Mouse (Mus musculus) forebrain, embryonic 13.5 days (tissue): Measurements from ENCODE around the gene Usmg5. TPM values are rescaled to one million over a fixed set of nuclear protein-coding genes. Genes with fewer than 3 reads are reported as not detected.

ENCODE experiments used
- ATAC-seq: fragments of 200-750 bp; cut with Nextera tagmentation; 2 replicates; pipeline ENCODE4 v1.8.0; 2017
- H3K27ac ChIP-seq: fragments of 300-500 bp; sonication (generic); 2 replicates; pipeline ENCODE4 v1.5.1; 2015; ENCODE audit warnings: inconsistent platforms, mild to moderate bottlenecking, moderate library complexity
- H3K27me3 ChIP-seq: fragments of 300-500 bp; sonication (generic); 2 replicates; pipeline ENCODE4 v1.6.1; 2015; ENCODE audit warnings: mild to moderate bottlenecking, inconsistent platforms
- H3K36me3 ChIP-seq: fragments of 300-500 bp; sonication (generic); 2 replicates; pipeline ENCODE4 v1.6.1; 2015; ENCODE audit warnings: mild to moderate bottlenecking, inconsistent platforms; ENCODE audit not compliant: poor library complexity, severe bottlenecking
- H3K4me1 ChIP-seq: fragments of 300-500 bp; sonication (generic); 2 replicates; pipeline ENCODE4 v1.6.1; 2015; ENCODE audit warnings: inconsistent platforms
- H3K4me2 ChIP-seq: fragments of 300-500 bp; sonication (generic); 2 replicates; pipeline ENCODE4 v1.6.1; 2015; ENCODE audit warnings: inconsistent platforms, mild to moderate bottlenecking, moderate library complexity
- H3K4me3 ChIP-seq: fragments of 300-500 bp; sonication (generic); 2 replicates; pipeline ENCODE4 v1.5.1; 2015; ENCODE audit warnings: mild to moderate bottlenecking, inconsistent platforms
- H3K9ac ChIP-seq: fragments of 300-500 bp; sonication (generic); 2 replicates; pipeline ENCODE4 v1.6.1; 2015; ENCODE audit warnings: mild to moderate bottlenecking, inconsistent platforms
- H3K9me3 ChIP-seq: fragments of 300-500 bp; sonication (generic); replicated peaks from 2 replicates; pipeline ENCODE4 v1.6.1; 2016; ENCODE audit warnings: inconsistent platforms
- WGBS: fragments of 180-500 bp; shearing (Covaris S2); methylation state at CpG from one replicate; pipeline ENCODE4 v1.1.7; 2015; 5-methylcytosine and 5-hydroxymethylcytosine counted together
- polyA plus RNA-seq: library from polyadenylated mRNA; unstranded; fragments of >200 nt; fragmentation: Nextera tagmentation; extraction: Ambion mirVana; gene quantifications from 2 replicates; pipeline ENCODE4 v1.2.1, GENCODE M21; 2015

Usmg5 gene
- polyA plus RNA-seq, 1 experiment from 2014 or later: 1,705 TPM

DNA sequence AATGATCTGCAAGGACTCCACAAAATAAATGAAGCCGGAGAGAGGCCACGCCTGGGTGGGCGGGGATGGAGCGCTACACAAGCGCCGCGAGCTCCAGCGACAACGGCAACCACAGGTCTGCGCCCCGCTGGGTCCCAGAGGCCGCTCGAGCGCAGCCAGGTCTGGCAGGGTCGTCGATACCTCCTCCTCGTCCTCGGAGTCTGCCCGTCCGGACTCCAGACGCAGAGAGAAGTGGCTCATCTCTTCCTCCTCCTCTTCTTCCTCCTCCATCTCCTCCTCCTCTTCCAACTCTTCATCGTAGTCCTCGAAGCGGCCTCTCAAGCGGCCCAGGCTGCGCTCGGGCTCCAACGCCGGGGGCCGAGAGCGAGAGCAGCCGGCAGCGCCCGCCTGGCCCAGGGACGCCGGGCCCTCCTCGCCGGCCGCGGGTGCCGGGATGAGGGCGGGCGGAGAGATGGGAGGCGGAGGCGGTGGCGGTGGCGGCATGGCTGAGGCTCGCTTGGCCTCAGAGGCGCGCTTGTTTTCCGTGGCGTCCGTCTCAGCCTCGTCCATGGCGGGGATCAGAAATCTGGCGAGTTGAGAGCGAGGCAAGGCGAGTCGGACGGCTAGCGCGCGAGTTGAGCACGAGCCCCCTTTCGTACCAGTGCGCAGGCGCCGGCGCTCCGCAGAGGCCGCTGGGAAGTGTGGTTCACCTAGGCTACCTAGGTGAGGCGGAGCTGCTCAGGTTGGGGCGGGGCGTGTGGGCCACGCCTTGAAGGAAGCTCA lies 40.0 kb downstream of the Usmg5 start, which contains the start of gene Pcgf6:
Pcgf6 (minus strand) TSS at position 636 of the 762 bp plus-strand sequence.
- peak; percentile 94 for ATAC-seq
- peak within 1 kb of the TSS; percentile 74 for H3K4me2 ChIP-seq
- peaks cover 24% of the 10 kb centered on the region for H3K36me3 ChIP-seq
- H3K27me3 ChIP-seq: no peaks in the 10 kb centered on the region
- H3K4me1 ChIP-seq: peaks cover 20% of the 10 kb centered on the region
- H3K4me3 ChIP-seq: peak within 1 kb of the TSS; percentile 86
- no peaks in the 10 kb centered on the region for H3K9me3 ChIP-seq
- H3K27ac ChIP-seq: peak within 1 kb of the TSS; percentile 96
- under 1% methylated on average over 69 of the region's 75 CpGs for WGBS
- peak within 1 kb of the TSS; percentile 91 for H3K9ac ChIP-seq

DNA sequence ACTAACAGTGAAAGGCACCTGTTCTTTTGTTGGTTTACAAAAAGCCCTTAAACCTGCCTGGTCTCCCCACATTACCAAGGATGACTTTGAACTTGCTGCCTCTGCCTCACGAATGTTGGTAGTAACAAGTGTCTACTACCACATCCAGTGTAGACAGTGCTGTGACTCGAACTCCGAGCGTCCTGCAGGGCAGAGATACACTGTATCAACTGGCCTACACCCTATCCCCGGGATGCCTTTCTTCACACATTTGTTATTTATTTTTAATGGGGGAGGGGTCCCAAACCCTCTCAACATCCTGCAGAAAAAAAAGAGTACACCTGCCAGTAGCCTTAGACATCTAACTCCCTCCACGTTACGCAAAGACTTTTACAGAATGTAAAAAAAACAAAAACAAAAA lies 40.6 kb downstream of the Usmg5 start:
- Histone ChIP-seq H3K27me3 (no peaks in the 10 kb centered on the region), H3K36me3 (peaks cover 27% of the 10 kb centered on the region), H3K9me3 (no peaks in the 10 kb centered on the region), H3K4me3 (peak overlapping the region; percentile 86), H3K9ac (peak overlapping the region; percentile 91), H3K27ac (peak overlapping the region; percentile 96; the same call in 1 of the 2 replicates), H3K4me1 (peaks cover 20% of the 10 kb centered on the region), H3K4me2 (peak overlapping the region; percentile 74)
- WGBS: 10% methylated on average over 7 of the region's 7 CpGs
- ATAC-seq: no peak

DNA sequence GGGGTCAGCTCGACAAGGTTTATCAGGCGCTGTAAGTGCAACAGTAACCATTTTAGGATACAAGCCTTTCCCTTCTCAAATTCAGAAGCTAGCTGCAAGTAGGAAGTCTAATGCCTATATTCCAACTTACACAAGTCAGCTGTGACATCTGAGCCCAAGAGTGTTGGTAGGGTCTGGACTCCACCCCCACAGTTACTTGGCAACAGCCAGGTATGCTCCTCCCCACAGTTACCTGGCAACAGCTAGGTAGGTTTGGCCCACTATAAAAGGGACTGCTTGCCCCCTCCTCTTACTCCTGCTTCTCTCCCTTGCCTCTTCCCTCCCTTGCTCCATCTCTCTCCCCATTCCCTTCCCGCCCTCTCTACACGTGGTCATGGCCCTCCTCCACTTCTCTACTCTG lies 41.4 kb downstream of the Usmg5 start:
- H3K9me3 ChIP-seq: no peaks in the 10 kb centered on the region
- no peak for ATAC-seq
- no peaks in the 10 kb centered on the region for H3K27me3 ChIP-seq
- 59% methylated on average over 4 of the region's 4 CpGs for WGBS
- peak overlapping the region; percentile 91 for H3K9ac ChIP-seq
- H3K4me1 ChIP-seq: peaks cover 20% of the 10 kb centered on the region
- peaks cover 27% of the 10 kb centered on the region for H3K36me3 ChIP-seq
- H3K27ac ChIP-seq: no peak overlapping the region
- peak overlapping the region; percentile 86 for H3K4me3 ChIP-seq
- H3K4me2 ChIP-seq: peak overlapping the region; percentile 74

DNA sequence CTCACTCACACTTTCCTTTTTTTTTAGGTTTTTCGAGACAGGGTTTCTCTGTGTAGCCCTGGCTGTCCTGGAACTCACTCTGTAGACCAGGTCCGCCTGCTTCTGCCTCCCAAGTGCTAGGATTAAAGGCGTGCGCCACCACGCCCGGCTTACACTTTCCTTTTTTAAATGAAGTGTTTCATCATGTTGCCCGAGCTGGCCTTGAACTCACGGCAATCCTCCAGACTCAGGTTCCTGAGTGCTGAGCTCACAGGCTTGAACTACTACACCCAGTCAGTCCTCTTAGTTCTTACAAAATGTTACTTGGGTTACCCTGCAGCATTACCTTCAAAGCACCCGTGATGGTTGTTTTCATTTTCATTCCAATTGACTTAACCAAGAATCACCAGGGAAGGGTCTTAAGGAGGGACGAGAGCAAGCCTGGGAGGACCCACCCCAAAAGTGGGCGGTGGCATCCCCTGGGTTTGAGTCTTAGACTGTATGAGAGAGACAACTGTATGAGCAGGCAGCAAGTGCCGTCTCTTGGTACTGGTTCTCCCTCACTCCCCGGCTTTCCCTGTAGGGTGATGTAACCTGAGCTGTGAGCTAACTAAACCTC lies 43.1 kb downstream of the Usmg5 start:
- no peaks in the 10 kb centered on the region for H3K9me3 ChIP-seq
- ATAC-seq: no peak
- H3K4me1 ChIP-seq: peaks cover 20% of the 10 kb centered on the region
- no peak overlapping the region for H3K9ac ChIP-seq
- no peak overlapping the region for H3K4me2 ChIP-seq
- WGBS: 90% methylated on average over 13 of the region's 13 CpGs
- no peak overlapping the region for H3K27ac ChIP-seq
- no peaks in the 10 kb centered on the region for H3K27me3 ChIP-seq
- H3K36me3 ChIP-seq: peaks cover 32% of the 10 kb centered on the region
- no peak overlapping the region for H3K4me3 ChIP-seq

DNA sequence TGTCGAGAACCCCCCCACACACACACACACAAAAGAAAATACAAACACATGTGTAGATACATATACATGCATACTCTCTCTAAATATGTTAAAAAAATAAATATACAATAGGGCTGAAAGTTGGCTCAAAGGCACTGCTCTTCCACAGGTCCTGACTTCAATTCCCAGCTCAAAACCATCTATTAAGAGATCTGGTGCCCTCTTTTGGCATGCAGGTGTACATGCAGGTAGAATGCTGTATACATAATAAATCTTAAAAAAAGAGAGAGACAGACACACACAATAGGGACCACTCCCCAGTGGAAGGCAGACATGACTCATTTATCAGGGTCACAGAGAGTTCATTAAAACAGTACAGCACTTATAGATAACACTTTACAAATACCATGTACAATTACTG lies 44.1 kb downstream of the Usmg5 start:
- H3K36me3 ChIP-seq: peaks cover 35% of the 10 kb centered on the region
- 96% methylated on average over 1 of the region's 1 CpGs for WGBS
- H3K27me3 ChIP-seq: no peaks in the 10 kb centered on the region
- no peak for ATAC-seq
- no peak overlapping the region for H3K27ac ChIP-seq
- no peak overlapping the region for H3K9ac ChIP-seq
- no peak overlapping the region for H3K4me3 ChIP-seq
- H3K4me1 ChIP-seq: peaks cover 20% of the 10 kb centered on the region
- H3K9me3 ChIP-seq: no peaks in the 10 kb centered on the region
- no peak overlapping the region for H3K4me2 ChIP-seq

DNA sequence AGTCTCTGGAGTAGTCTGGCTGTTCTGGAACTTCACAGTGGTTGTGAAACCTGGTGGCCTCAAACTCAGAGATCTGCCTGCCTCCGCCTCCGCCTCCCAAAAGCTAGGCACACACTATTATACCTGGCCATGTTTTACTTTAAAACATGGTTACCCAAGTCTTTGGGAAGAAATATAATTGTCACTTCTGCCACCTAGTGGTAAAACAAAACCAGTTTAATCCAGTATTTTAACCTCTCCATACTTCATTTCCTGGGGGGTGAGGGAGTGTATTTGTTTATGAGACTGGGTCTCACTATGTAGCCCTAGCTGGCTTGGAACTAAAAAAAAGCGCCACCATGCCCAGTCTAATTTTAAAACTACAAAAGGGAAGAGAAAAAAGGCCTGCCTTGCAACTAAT lies 46.8 kb downstream of the Usmg5 start:
- Histone ChIP-seq H3K27me3 (no peaks in the 10 kb centered on the region), H3K4me1 (peaks cover 3% of the 10 kb centered on the region; the same call in 1 of the 2 replicates), H3K9me3 (no peaks in the 10 kb centered on the region), H3K36me3 (peaks cover 60% of the 10 kb centered on the region), H3K4me3 (no peak overlapping the region), H3K4me2 (no peak overlapping the region), H3K9ac (no peak overlapping the region), H3K27ac (no peak overlapping the region)
- 91% methylated on average over 3 of the region's 3 CpGs for WGBS
- no peak for ATAC-seq

DNA sequence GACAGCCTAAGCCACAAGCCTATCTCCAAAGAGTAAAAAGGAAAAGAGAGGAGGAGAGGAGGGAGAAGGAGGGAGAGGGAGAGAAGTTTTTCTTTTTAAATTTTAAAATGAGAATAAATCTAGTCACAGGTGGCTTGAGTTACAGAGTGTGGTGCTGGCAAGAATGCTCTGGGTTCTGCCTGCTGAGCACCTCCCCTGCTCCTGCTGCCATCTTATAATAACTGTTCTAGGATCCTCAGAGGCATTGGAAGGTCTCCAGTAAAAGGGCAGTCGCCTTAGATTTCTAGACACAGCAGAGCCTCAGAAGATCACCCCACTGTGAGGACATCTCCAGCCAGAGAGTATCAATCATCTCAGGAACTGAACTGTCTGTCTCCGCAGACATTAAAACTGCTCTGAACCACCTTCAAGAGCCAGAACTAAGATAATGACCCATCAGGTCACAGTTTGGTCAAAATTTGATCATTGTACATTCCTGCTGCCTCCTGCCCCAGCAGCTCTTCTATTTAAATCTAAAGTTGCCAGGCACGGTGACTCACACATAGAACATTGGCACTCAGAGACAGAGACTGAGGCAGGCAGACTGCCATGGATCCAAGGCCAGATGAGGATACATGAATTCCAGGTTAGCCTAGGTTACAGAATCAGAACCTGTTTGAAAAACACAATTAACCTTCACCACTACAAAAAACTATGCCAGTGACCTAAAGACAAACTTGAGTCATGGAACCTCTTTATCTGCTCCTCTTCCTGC lies 49.5 kb downstream of the Usmg5 start:
- no peak overlapping the region for H3K9ac ChIP-seq
- H3K27ac ChIP-seq: no peak overlapping the region
- H3K4me2 ChIP-seq: no peak overlapping the region
- H3K9me3 ChIP-seq: no peaks in the 10 kb centered on the region
- 93% methylated on average over 3 of the region's 3 CpGs for WGBS
- no peaks in the 10 kb centered on the region for H3K27me3 ChIP-seq
- no peak overlapping the region for H3K4me3 ChIP-seq
- H3K36me3 ChIP-seq: peaks cover 59% of the 10 kb centered on the region
- ATAC-seq: no peak
- H3K4me1 ChIP-seq: no peaks in the 10 kb centered on the region

DNA sequence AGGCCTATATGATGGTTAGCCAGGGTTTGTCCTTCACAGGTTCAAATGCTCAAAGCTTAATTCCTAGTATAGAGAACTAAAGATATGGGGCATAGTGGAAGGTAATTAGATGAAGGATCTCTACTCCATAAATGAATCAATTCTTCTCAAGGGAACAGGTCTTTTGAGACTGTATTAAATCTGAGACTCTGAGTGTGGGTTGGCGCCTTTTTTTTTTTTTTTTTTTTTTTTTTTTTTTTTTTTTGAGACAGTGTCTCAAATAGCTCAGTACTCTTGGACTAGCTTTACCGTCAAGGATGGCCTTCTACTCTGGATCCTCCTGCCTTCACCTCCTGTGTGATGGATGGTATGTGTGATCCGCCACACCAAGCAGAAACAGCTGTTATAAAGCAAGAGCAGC lies 53.9 kb downstream of the Usmg5 start:
- Histone ChIP-seq H3K36me3 (peaks cover 72% of the 10 kb centered on the region), H3K4me1 (no peaks in the 10 kb centered on the region), H3K4me3 (no peak overlapping the region), H3K9ac (no peak overlapping the region), H3K4me2 (no peak overlapping the region), H3K27ac (no peak overlapping the region), H3K9me3 (no peaks in the 10 kb centered on the region), H3K27me3 (no peaks in the 10 kb centered on the region)
- WGBS: 97% methylated on average over 3 of the region's 3 CpGs
- ATAC-seq: no peak

DNA sequence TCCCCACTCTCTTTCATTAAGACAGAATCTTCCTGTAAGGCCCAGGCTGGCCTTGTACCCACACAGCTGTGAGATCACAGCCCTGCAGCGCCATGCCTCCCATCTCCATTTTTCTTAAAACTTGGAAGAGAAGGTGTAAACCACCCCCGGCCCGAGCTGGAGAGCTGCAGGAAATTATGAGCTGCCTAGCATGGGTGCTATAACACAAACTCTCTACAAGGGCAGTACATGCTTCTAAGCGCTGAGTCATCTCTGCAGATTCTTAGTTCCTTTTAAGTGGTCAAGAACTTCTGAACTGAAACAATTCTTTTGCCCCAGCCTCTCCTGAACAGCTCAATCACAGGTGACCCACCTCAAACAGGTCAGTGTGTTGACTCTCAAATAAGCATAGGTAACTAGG lies 55.5 kb downstream of the Usmg5 start:
- H3K36me3 ChIP-seq: peaks cover 57% of the 10 kb centered on the region
- 94% methylated on average over 4 of the region's 4 CpGs for WGBS

More for the DNA sequence above, 55.5 kb downstream of the Usmg5 start:
- H3K9ac ChIP-seq: no peak overlapping the region
- ATAC-seq: no peak
- no peaks in the 10 kb centered on the region for H3K4me1 ChIP-seq
- H3K27ac ChIP-seq: no peak overlapping the region
- H3K9me3 ChIP-seq: no peaks in the 10 kb centered on the region
- H3K4me3 ChIP-seq: no peak overlapping the region
- H3K4me2 ChIP-seq: no peak overlapping the region
- H3K27me3 ChIP-seq: no peaks in the 10 kb centered on the region

Other genes with a start within 250 kb of the Usmg5 start
- gene Ina, start 75.9 kb downstream of the Usmg5 start, polyA plus RNA-seq: 206 and 221 TPM in 2 replicates
- 68.8 and 83.9 TPM in 2 replicates for gene Nt5c2, start 75.5 kb downstream of the Usmg5 start, polyA plus RNA-seq
- 26.8 and 30.6 TPM in 2 replicates for gene Pcgf6, start 39.7 kb downstream of the Usmg5 start, polyA plus RNA-seq
- gene Taf5, start 22.9 kb downstream of the Usmg5 start, polyA plus RNA-seq: 6.9 and 7.0 TPM in 2 replicates
- gene Pdcd11, start 121 bp upstream of the Usmg5 start, polyA plus RNA-seq: 9.5 and 10.4 TPM in 2 replicates
- gene Calhm2, start 47.6 kb upstream of the Usmg5 start, polyA plus RNA-seq: 1.0 and 1.4 TPM in 2 replicates
- gene Calhm1, start 53.6 kb upstream of the Usmg5 start, polyA plus RNA-seq: not detected in 2 replicates
- gene Calhm3, start 67.1 kb upstream of the Usmg5 start, polyA plus RNA-seq: not detected in 2 replicates
- gene Neurl1a, start 88.2 kb upstream of the Usmg5 start, polyA plus RNA-seq: 2.8 and 4.4 TPM in 2 replicates